Mouse (Mus musculus) pancreas, adult 10 weeks (tissue): Measurements from ENCODE around the gene Pgrmc1. TPM values are rescaled to one million over a fixed set of nuclear protein-coding genes. Genes with fewer than 3 reads are reported as not detected.

Experiments
- polyA plus RNA-seq: library from polyadenylated mRNA; stranded (reverse); fragments of 350-450 nt; fragmentation: Illumina TruSeq; extraction: RNeasy Lipid Tissue Mini Kit (QIAGEN cat#74804); gene quantifications from one replicate; pipeline ENCODE4 v1.2.3, GENCODE M21; 2015; ENCODE audit warnings: low read depth, low replicate concordance; ENCODE audit not compliant: insufficient read depth

Gene Pgrmc1
- 28.4 TPM for polyA plus RNA-seq

GRCm38 (mm10) chrX:36597707-36598389, at the start of gene Pgrmc1:
Gene Pgrmc1 (plus strand): TSS chrX:36598206.

GRCm38 (mm10) chrX:36644657-36645551, 46.9 kb downstream of the Pgrmc1 start, which contains the start of gene Akap17b:
Gene Akap17b (minus strand): TSS chrX:36645395.

Other genes with a start within 250 kb of the Pgrmc1 start
- gene Gm6268, start 196.9 kb upstream of the Pgrmc1 start, polyA plus RNA-seq, result not detected
- gene Gm14569, start 106.4 kb upstream of the Pgrmc1 start, polyA plus RNA-seq, result not detected
- gene Akap17b, start 47.2 kb downstream of the Pgrmc1 start, polyA plus RNA-seq, result 1.1 TPM
- not detected for gene Slc25a43, start 145.5 kb downstream of the Pgrmc1 start, polyA plus RNA-seq
- 71.0 TPM for gene Slc25a5, start 197.4 kb downstream of the Pgrmc1 start, polyA plus RNA-seq